Mouse (Mus musculus) spleen, adult 2 months (tissue): Measurements from ENCODE around the gene Arhgap5. TPM values are rescaled to one million over a fixed set of nuclear protein-coding genes. Genes with fewer than 3 reads are reported as not detected.

Experiments used
- DNase-seq, 2 experiments: peaks; one replicate each; pipeline versions ENCODE4 v3.0.0 to v3.0.0-alpha.2; 2012 to 2021; ENCODE audit warnings: low spot score in 2 of 2, low read depth in 1 of 2
- H3K27ac ChIP-seq: fragments of 200-500 bp; 2 replicates; pipeline ENCODE4 v1.5.1; 2012; ENCODE audit warnings: low read length, inconsistent platforms; ENCODE audit not compliant: insufficient read depth
- H3K27me3 ChIP-seq: fragments of 200-500 bp; 2 replicates; pipeline ENCODE4 v1.6.1; 2012; ENCODE audit warnings: mild to moderate bottlenecking, moderate library complexity, low read length, inconsistent platforms; ENCODE audit not compliant: control insufficient read depth, insufficient read depth
- H3K36me3 ChIP-seq: fragments of 200-500 bp; 2 replicates; pipeline ENCODE4 v1.6.1; 2012; ENCODE audit warnings: mild to moderate bottlenecking, low read length, inconsistent platforms; ENCODE audit not compliant: control insufficient read depth, insufficient read depth
- H3K4me1 ChIP-seq: fragments of 200-500 bp; 2 replicates; pipeline ENCODE4 v1.6.1; 2011; ENCODE audit warnings: inconsistent platforms; ENCODE audit not compliant: control insufficient read depth, insufficient read depth, insufficient read length
- H3K4me3 ChIP-seq: fragments of 200-500 bp; 2 replicates; pipeline ENCODE4 v1.5.1; 2011; ENCODE audit warnings: mild to moderate bottlenecking, inconsistent platforms; ENCODE audit not compliant: insufficient read depth, insufficient read length; ENCODE audit errors: extremely low read depth
- CTCF ChIP-seq: fragments of 200-500 bp; IDR thresholded peaks from 2 replicates; pipeline ENCODE4 v1.5.1; 2011; ENCODE audit warnings: mild to moderate bottlenecking, inconsistent platforms; ENCODE audit not compliant: insufficient read depth, insufficient read length, insufficient replicate concordance; ENCODE audit errors: extremely low read depth
- POLR2A ChIP-seq: fragments of 200-500 bp; IDR thresholded peaks from 2 replicates; pipeline ENCODE4 v1.6.1; 2011; ENCODE audit warnings: low read depth, low read length, inconsistent platforms
- WGBS: fragments of 180-500 bp; shearing (Covaris S2); methylation state at CpG from one replicate; pipeline ENCODE4 v1.1.7; 2018; 5-methylcytosine and 5-hydroxymethylcytosine counted together
- polyA plus RNA-seq: library from polyadenylated mRNA; depleted of rRNA; stranded (reverse); fragments of >200 nt; gene quantifications from 2 replicates; pipeline ENCODE4 v1.2.3, GENCODE M21; 2012

Gene Arhgap5
- polyA plus RNA-seq, 1 experiment, result 0.55 TPM

- peaks cover 7% of the 10 kb centered on the region; the same call in 1 of the 2 replicates for H3K4me1 ChIP-seq
- no peak for DNase-seq
- no peaks in the 10 kb centered on the region for H3K27me3 ChIP-seq
- no peak for TF ChIP-seq CTCF
- TF ChIP-seq POLR2A, result no peak
- no peaks in the 10 kb centered on the region for H3K36me3 ChIP-seq
- 88% methylated on average over 6 of the region's 6 CpGs for WGBS
- no peak overlapping the region for H3K27ac ChIP-seq
- no peak overlapping the region for H3K4me3 ChIP-seq
Measured at GRCm38 (mm10) chr12:52479323-52479722, 24.4 kb upstream of the Arhgap5 start.

- Histone ChIP-seq H3K27me3 (no peaks in the 10 kb centered on the region), H3K4me3 (no peak overlapping the region), H3K36me3 (no peaks in the 10 kb centered on the region), H3K27ac (no peak overlapping the region), H3K4me1 (peaks cover 7% of the 10 kb centered on the region; the same call in 1 of the 2 replicates)
- TF ChIP-seq CTCF, result no peak
- no peak for TF ChIP-seq POLR2A
- 77% methylated on average over 9 of the region's 9 CpGs for WGBS
- no peak for DNase-seq
Measured at GRCm38 (mm10) chr12:52480851-52481250, 22.9 kb upstream of the Arhgap5 start.

- Histone ChIP-seq H3K27me3 (no peaks in the 10 kb centered on the region), H3K36me3 (no peaks in the 10 kb centered on the region), H3K4me3 (no peak overlapping the region), H3K27ac (no peak overlapping the region), H3K4me1 (peaks cover 7% of the 10 kb centered on the region; the same call in 1 of the 2 replicates)
- WGBS, result 41% methylated on average over 5 of the region's 5 CpGs
- no peak for DNase-seq
- TF ChIP-seq CTCF, result no peak
- TF ChIP-seq POLR2A, result no peak
Measured at GRCm38 (mm10) chr12:52481969-52482550, 21.7 kb upstream of the Arhgap5 start.

GRCm38 (mm10) chr12:52483219-52483618 lies 20.6 kb upstream of the Arhgap5 start:
- 99% methylated on average over 9 of the region's 9 CpGs for WGBS
- Histone ChIP-seq H3K4me3 (no peak overlapping the region), H3K4me1 (peaks cover 7% of the 10 kb centered on the region; the same call in 1 of the 2 replicates), H3K27me3 (no peaks in the 10 kb centered on the region), H3K27ac (no peak overlapping the region), H3K36me3 (no peaks in the 10 kb centered on the region)
- no peak for TF ChIP-seq POLR2A
- no peak for TF ChIP-seq CTCF
- no peak for DNase-seq

- 76% methylated on average over 15 of the region's 15 CpGs for WGBS
- Histone ChIP-seq H3K36me3 (no peaks in the 10 kb centered on the region), H3K4me3 (no peak overlapping the region), H3K4me1 (no peaks in the 10 kb centered on the region), H3K27me3 (no peaks in the 10 kb centered on the region), H3K27ac (no peak overlapping the region)
- TF ChIP-seq CTCF (no peak), POLR2A (no peak)
- no peak for DNase-seq
Measured at GRCm38 (mm10) chr12:52488266-52488975, 15.4 kb upstream of the Arhgap5 start.

- no peaks in the 10 kb centered on the region for H3K4me1 ChIP-seq
- H3K4me3 ChIP-seq, result no peak overlapping the region
- no peaks in the 10 kb centered on the region for H3K27me3 ChIP-seq
- H3K36me3 ChIP-seq, result no peaks in the 10 kb centered on the region
- no peak for DNase-seq
- H3K27ac ChIP-seq, result no peak overlapping the region
- TF ChIP-seq CTCF (no peak), POLR2A (no peak)
- WGBS, result 85% methylated on average over 6 of the region's 6 CpGs
Measured at GRCm38 (mm10) chr12:52493281-52493681, 10.5 kb upstream of the Arhgap5 start.

GRCm38 (mm10) chr12:52497209-52497608 lies 6.6 kb upstream of the Arhgap5 start:
- Histone ChIP-seq H3K27me3 (no peaks in the 10 kb centered on the region), H3K4me1 (no peaks in the 10 kb centered on the region), H3K27ac (no peak overlapping the region), H3K4me3 (no peak overlapping the region), H3K36me3 (no peaks in the 10 kb centered on the region)
- WGBS, result 75% methylated on average over 3 of the region's 3 CpGs
- no peak for DNase-seq
- no peak for TF ChIP-seq POLR2A
- no peak for TF ChIP-seq CTCF
